Mouse (Mus musculus) CH12.LX (cell line): ENCODE measurements around the gene Cryz. TPM values are rescaled to one million over a fixed set of nuclear protein-coding genes. Genes with fewer than 3 reads are reported as not detected.
A peak's percentile ranks its signal among the peaks of the same experiment; 100 is the strongest.

ENCODE experiments used
- DNase-seq: peaks from one replicate; pipeline ENCODE4 v3.0.0-alpha.2; 2013; ENCODE audit errors: extremely low read depth
- H3K27ac ChIP-seq: 2 replicates; pipeline ENCODE4 v1.5.1; 2012; ENCODE audit warnings: low read depth, mild to moderate bottlenecking, control low read depth, moderate library complexity; ENCODE audit not compliant: insufficient read depth
- H3K27me3 ChIP-seq: replicated peaks from 2 replicates; pipeline ENCODE3; 2012; ENCODE audit warnings: inconsistent platforms
- H3K36me3 ChIP-seq, 2 experiments: replicated peaks in 1 of 2; 2 replicates each; pipeline versions ENCODE3 to v1.6.1; 2012; ENCODE audit warnings: inconsistent platforms in 1 of 2, low read length in 1 of 2, mild to moderate bottlenecking in 1 of 2, mixed read lengths in 1 of 2, moderate library complexity in 1 of 2; ENCODE audit not compliant: control insufficient read depth in 1 of 2, insufficient read depth in 1 of 2
- H3K4me1 ChIP-seq, 2 experiments: 2 replicates each; pipeline ENCODE4 v1.6.1; 2012; ENCODE audit warnings: inconsistent platforms in 1 of 2, moderate library complexity in 1 of 2; ENCODE audit not compliant: insufficient read depth in 2 of 2, control insufficient read depth in 1 of 2
- H3K4me2 ChIP-seq: 2 replicates; pipeline ENCODE4 v1.6.1; 2012; ENCODE audit warnings: low read depth, mild to moderate bottlenecking, control low read depth; ENCODE audit not compliant: poor library complexity, insufficient read depth, severe bottlenecking
- H3K4me3 ChIP-seq, 3 experiments: fragments of 150-350 bp in 1 of 3; sonication (generic) in 1 of 3; replicated peaks in 1 of 3; 2 replicates each; pipeline versions ENCODE3 to v1.5.1; 2011 to 2012; ENCODE audit warnings: low read depth in 2 of 3, low read length in 2 of 3, mild to moderate bottlenecking in 2 of 3, moderate library complexity in 2 of 3, control low read depth in 1 of 3, improper control_type of control experiment in 1 of 3, inconsistent platforms in 1 of 3, mixed read lengths in 1 of 3; ENCODE audit not compliant: poor library complexity in 1 of 3
- H3K79me2 ChIP-seq: replicated peaks from 2 replicates; pipeline ENCODE4 v1.6.1; 2012; ENCODE audit warnings: mild to moderate bottlenecking, moderate library complexity; ENCODE audit not compliant: control insufficient read depth, poor library complexity, insufficient read depth, severe bottlenecking; ENCODE audit errors: extremely low read depth
- H3K9ac ChIP-seq: 2 replicates; pipeline ENCODE4 v1.6.1; 2012; ENCODE audit warnings: low read depth, mild to moderate bottlenecking, control low read depth, moderate library complexity; ENCODE audit not compliant: insufficient read depth
- H3K9me3 ChIP-seq: replicated peaks from 2 replicates; pipeline ENCODE3; 2012; ENCODE audit warnings: low read length, inconsistent platforms, mixed read lengths
- CHD1 ChIP-seq: IDR thresholded peaks from 2 replicates; pipeline ENCODE4 v1.6.1; 2012; ENCODE audit warnings: low read depth, low read length, improper control_type of control experiment, inconsistent platforms
- CHD2 ChIP-seq: IDR thresholded peaks from 2 replicates; pipeline ENCODE4 v1.6.1; 2011; ENCODE audit warnings: low read length, improper control_type of control experiment
- CTCF ChIP-seq, 2 experiments: IDR thresholded peaks in 1 of 2; conservative IDR thresholded peaks in 1 of 2; 2 replicates each; pipeline ENCODE4 v1.5.1; 2011 to 2012; ENCODE audit warnings: low read depth in 2 of 2, low read length in 2 of 2, improper control_type of control experiment in 1 of 2, inconsistent platforms in 1 of 2, mild to moderate bottlenecking in 1 of 2, moderate library complexity in 1 of 2
- E2F4 ChIP-seq: IDR thresholded peaks from 2 replicates; pipeline ENCODE4 v1.6.1; 2011; ENCODE audit warnings: low read depth, low read length, improper control_type of control experiment; ENCODE audit not compliant: insufficient replicate concordance
- HCFC1 ChIP-seq: IDR thresholded peaks from 2 replicates; pipeline ENCODE4 v1.6.1; 2012; ENCODE audit warnings: low read depth, mild to moderate bottlenecking, inconsistent platforms, low read length, improper control_type of control experiment
- JUN ChIP-seq: IDR thresholded peaks from 2 replicates; pipeline ENCODE4 v1.6.1; 2011; ENCODE audit warnings: low read depth, mild to moderate bottlenecking, low read length, improper control_type of control experiment, moderate library complexity; ENCODE audit not compliant: insufficient read depth
- KAT2A ChIP-seq: IDR thresholded peaks from 2 replicates; pipeline ENCODE4 v1.6.1; 2012; ENCODE audit warnings: low read length, improper control_type of control experiment, inconsistent platforms; ENCODE audit not compliant: insufficient replicate concordance
- MAFK ChIP-seq: IDR thresholded peaks from 2 replicates; pipeline ENCODE4 v1.6.1; 2011; ENCODE audit warnings: low read length, improper control_type of control experiment; ENCODE audit not compliant: insufficient replicate concordance
- MAX ChIP-seq: IDR thresholded peaks from 2 replicates; pipeline ENCODE4 v1.6.1; 2011; ENCODE audit warnings: low read length, improper control_type of control experiment
- MAZ ChIP-seq: IDR thresholded peaks from 2 replicates; pipeline ENCODE4 v1.6.1; 2012; ENCODE audit warnings: low read depth, mild to moderate bottlenecking, inconsistent platforms, low read length, improper control_type of control experiment, moderate library complexity
- MXI1 ChIP-seq: IDR thresholded peaks from 2 replicates; pipeline ENCODE4 v1.6.1; 2011; ENCODE audit warnings: mild to moderate bottlenecking, low read depth, low read length, improper control_type of control experiment
- MYC ChIP-seq: IDR thresholded peaks from 2 replicates; pipeline ENCODE4 v1.6.1; 2011; ENCODE audit warnings: low read depth, mild to moderate bottlenecking, improper control_type of control experiment, low read length
- NELFE ChIP-seq: IDR thresholded peaks from 2 replicates; pipeline ENCODE4 v1.6.1; 2011; ENCODE audit warnings: low read depth, low read length, improper control_type of control experiment
- POLR2A ChIP-seq: IDR thresholded peaks from 2 replicates; pipeline ENCODE4 v1.6.1; 2011; ENCODE audit warnings: low read depth, mild to moderate bottlenecking, improper control_type of control experiment, low read length
- SMC3 ChIP-seq: IDR thresholded peaks from 2 replicates; pipeline ENCODE4 v1.6.1; 2011; ENCODE audit warnings: low read depth, low read length, improper control_type of control experiment
- TCF12 ChIP-seq: IDR thresholded peaks from 2 replicates; pipeline ENCODE4 v1.6.1; 2014; ENCODE audit warnings: low read depth, mild to moderate bottlenecking, inconsistent platforms, low read length, improper control_type of control experiment
- UBTF ChIP-seq: IDR thresholded peaks from 2 replicates; pipeline ENCODE4 v1.6.1; 2012; ENCODE audit warnings: low read depth, mild to moderate bottlenecking, inconsistent platforms, low read length, improper control_type of control experiment, moderate library complexity
- USF1 ChIP-seq: IDR thresholded peaks from 2 replicates; pipeline ENCODE4 v1.6.1; 2014; ENCODE audit warnings: low read depth, mild to moderate bottlenecking, inconsistent platforms, low read length, improper control_type of control experiment
- ZMIZ1 ChIP-seq: IDR thresholded peaks from 2 replicates; pipeline ENCODE4 v1.6.1; 2012; ENCODE audit warnings: low read depth, mild to moderate bottlenecking, inconsistent platforms, low read length, improper control_type of control experiment
- dilution Hi-C: fragments of 300-500 bp; cut with MboI; formaldehyde crosslinking; loops from 2 replicates; pipeline ENCODE4 v1.14.3; 2020; ENCODE audit warnings: low sequenced_read_pairs; ENCODE audit not compliant: extremely low pct_unique_long_range_greater_than_20kb, extremely low pct_ligation_motif_present
- in situ Hi-C: fragments of 300-500 bp; cut with MboI; formaldehyde crosslinking; loops from 3 replicates; pipeline ENCODE4 v1.14.3; 2019; ENCODE audit warnings: low sequenced_read_pairs, low pct_ligation_motif_present, low pct_unique_long_range_greater_than_20kb, mixed read lengths
- polyA plus RNA-seq: library from polyadenylated mRNA; unstranded; fragments of >175 nt; gene quantifications from 2 replicates; pipeline ENCODE4 v1.2.1, GENCODE M21; 2012; ENCODE audit warnings: low read depth; ENCODE audit not compliant: insufficient read length
- total RNA-seq, 2 experiments: library from RNA; depleted of rRNA; stranded (reverse); fragments of 300-350 nt in 1 of 2; fragments of >200 nt in 1 of 2; gene quantifications; 2 replicates each; pipeline ENCODE4 v1.2.3; 2012 to 2014

Cryz gene
- total and polyA plus RNA-seq, 3 experiments: 29.2 to 39.8 (median 31.2) TPM

DNA sequence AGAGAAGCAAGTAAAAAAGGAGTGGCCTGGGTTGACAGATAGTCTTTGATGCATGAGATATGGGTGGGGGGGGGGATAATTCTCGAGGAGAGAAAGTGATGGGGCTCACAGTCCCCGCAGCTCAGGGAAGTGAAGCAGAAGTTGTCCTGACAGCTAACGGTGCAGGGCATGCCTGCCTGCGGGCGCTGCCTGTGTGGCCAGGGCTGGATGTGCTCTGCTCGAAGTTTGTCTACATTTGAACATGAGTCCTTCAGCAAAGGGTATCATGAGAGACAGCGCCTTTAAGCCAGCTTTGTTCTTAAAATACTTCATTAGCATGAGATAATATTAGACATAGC, 50.9 kb downstream of the Cryz start:
- Histone ChIP-seq H3K9me3 (no peaks in the 10 kb centered on the region), H3K9ac (no peak overlapping the region), H3K27me3 (peaks cover 9% of the 10 kb centered on the region), H3K79me2 (no peaks in the 10 kb centered on the region), H3K4me1 (peaks cover 8 to 22% of the 10 kb centered on the region in 2 experiments), H3K36me3 (no peaks in the 10 kb centered on the region), H3K4me2 (peak overlapping the region; percentile 18), H3K4me3 (peak overlapping the region; percentile 24 to 31 (median 30)), H3K27ac (no peak overlapping the region)
- TF ChIP-seq MXI1 (0 out of 2 replicates have a peak, but pooled peaks have one; percentile 25), CHD2 (no peak), USF1 (no peak)
- dilution Hi-C loops: no loop called here
- DNase-seq: peak; percentile 22
- in situ Hi-C loops: no loop called here

DNA sequence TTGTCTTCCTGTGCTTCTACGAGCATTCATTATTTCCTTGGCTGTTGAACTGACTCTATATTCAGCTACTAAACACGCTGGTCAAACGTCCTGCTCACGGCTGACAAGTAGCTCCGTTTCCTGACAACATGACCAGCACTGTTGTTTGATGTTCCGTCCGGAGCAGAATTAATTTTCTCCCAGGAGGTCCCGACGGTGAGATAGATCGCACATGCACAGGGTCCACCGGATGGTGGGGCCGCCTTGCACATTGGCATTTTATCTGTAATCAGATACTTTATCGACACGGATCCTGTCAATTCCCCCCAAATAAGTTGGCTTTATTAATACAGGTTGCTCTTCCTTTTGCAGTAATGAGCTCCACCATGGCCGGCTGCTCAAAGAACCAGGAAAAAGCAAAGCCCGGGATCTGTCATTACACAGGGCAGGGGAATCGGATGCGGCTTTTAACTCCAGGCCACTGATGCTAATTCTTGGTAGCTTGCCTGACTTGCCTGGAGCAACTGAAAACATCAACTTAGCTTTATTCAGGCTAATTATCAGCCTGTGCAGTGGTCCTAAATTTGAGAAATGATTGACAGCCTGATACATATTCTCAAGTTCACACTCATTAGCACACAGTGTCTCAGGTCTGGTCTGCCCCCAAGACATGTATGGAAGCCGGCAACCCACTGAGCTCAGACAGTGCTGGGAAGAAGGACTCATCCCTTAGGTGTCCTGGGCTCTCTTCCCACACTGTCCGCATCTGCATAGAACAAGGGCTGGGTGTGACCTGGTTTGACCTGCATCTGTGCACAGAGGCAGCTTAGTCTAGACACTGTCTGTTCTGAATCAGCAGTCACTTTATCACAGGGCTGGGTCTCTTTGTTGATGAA, 53.1 kb downstream of the Cryz start:
- dilution Hi-C loops: no loop called here
- in situ Hi-C loops: loop anchor here (25.0 kb wide), 2 partner anchors 238 to 588 kb away; no protein-coding TSS in a partner anchor
- no peak for DNase-seq
- Histone ChIP-seq H3K4me3 (no peak overlapping the region), H3K27me3 (peaks cover 11% of the 10 kb centered on the region), H3K9ac (no peak overlapping the region), H3K27ac (no peak overlapping the region), H3K4me2 (no peak overlapping the region), H3K36me3 (no peaks in the 10 kb centered on the region), H3K4me1 (peaks cover 8 to 29% of the 10 kb centered on the region in 2 experiments), H3K79me2 (no peaks in the 10 kb centered on the region), H3K9me3 (no peaks in the 10 kb centered on the region)
- TF ChIP-seq JUN (no peak), MAX (no peak), MXI1 (no peak), NELFE (no peak), CHD1 (no peak), HCFC1 (no peak), E2F4 (no peak), MAFK (no peak), MAZ (no peak), ZMIZ1 (no peak), KAT2A (no peak), MYC (no peak), UBTF (no peak), CTCF (conservative IDR thresholded peaks at IDR 0.05 in 1 of 2, IDR thresholded peaks at IDR 0.05 in 1 of 2; ENCODE audit: low read depth in 2 of 2, low read length in 2 of 2) (no peak), SMC3 (no peak), POLR2A (no peak), TCF12 (no peak)
